Mouse (Mus musculus) erythroblast, embryonic 14.5 days (primary cell): ENCODE results near the gene Tmem245.

ENCODE experiments used
- GATA1 ChIP-seq: IDR thresholded peaks from 2 replicates; pipeline ENCODE4 v1.6.1; 2012; ENCODE audit warnings: low read length, inconsistent platforms, mixed read lengths
- TAL1 ChIP-seq: IDR thresholded peaks from 3 replicates; pipeline ENCODE4 v1.6.1; 2012; ENCODE audit warnings: low read length, inconsistent platforms, mixed read lengths

GRCm38 (mm10) chr4:56901671-56902070 lies 45.6 kb downstream of the Tmem245 start:
- no peak for TF ChIP-seq TAL1
- TF ChIP-seq GATA1: no peak
